In the genomic region with DNA sequence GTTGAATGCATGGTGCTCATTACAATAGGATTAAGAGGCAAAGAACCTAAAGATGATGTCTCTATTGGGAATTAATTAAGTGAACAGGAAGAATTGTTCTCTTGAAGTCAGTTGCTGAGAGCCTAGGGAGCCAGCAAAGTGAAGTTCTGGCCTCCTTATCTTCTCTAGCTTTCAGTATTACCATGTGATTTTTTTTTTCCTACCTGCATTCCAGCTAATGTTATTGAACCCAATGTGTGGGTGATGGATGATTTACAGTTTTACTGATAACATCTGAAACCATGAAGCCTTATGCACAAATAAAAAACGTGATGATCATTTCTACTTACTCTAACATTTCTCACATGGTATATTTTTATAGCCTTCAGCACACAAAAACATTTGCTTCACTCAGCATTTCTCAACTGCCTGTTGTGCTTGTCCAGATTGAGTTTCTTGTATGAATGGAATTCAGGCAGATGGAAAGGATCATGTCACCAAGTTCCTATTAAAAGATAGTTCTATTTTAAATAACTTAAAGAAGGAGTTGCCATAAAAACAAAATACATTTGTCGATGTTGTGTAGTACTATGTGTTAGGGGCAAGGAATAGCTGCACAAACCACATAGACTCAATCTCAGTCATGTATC, we compare ENCODE assay signal across 13 mouse cellular contexts.
"Had no signal": no experiment of that assay in that cellular context is flagged by ENCODE, and none has a peak within 500 bp of the region (broad histone marks: within the 10 kb centered on the region; RNA-seq: fewer than 3 reads in every experiment).

No protein-coding gene starts in this region.

- H3K36me3 ChIP-seq: liver, embryonic 13.5 days; midbrain, embryonic 15.5 days had no signal

- H3K4me1 ChIP-seq: liver, embryonic 13.5 days; megakaryocyte, embryonic 14.5 days; midbrain, embryonic 15.5 days had no signal

- H3K9me3 ChIP-seq: liver, embryonic 13.5 days; megakaryocyte, embryonic 14.5 days; midbrain, embryonic 15.5 days had no signal

- ATAC-seq: liver, postnatal 0 days; midbrain, embryonic 15.5 days had no signal

- DNase-seq: kidney, adult 11 months; kidney, adult 9 months; kidney, postnatal 14 days; left cerebral cortex, postnatal 4 days; liver; liver, embryonic 13.5 days; liver, postnatal 0 days; thymus, adult 18-20 months; thymus, postnatal 14 days had no signal

- H3K27ac ChIP-seq: liver, embryonic 13.5 days; macrophage; midbrain, embryonic 15.5 days had no signal

- H3K27me3 ChIP-seq: liver, embryonic 13.5 days; megakaryocyte, embryonic 14.5 days; midbrain, embryonic 15.5 days had no signal

- H3K4me3 ChIP-seq: liver, embryonic 13.5 days; megakaryocyte, embryonic 14.5 days; midbrain, embryonic 15.5 days had no signal

- H3K4me2 ChIP-seq: liver, embryonic 13.5 days; midbrain, embryonic 11.5 days; midbrain, embryonic 15.5 days had no signal

- H3K9ac ChIP-seq: liver, embryonic 13.5 days; liver, postnatal 0 days; midbrain, embryonic 15.5 days had no signal
